Mouse (Mus musculus) CH12.LX (cell line): ENCODE data around the gene Tmcc1. TPM values are rescaled to one million over a fixed set of nuclear protein-coding genes. Genes with fewer than 3 reads are reported as not detected.
"Not testable (repeated sequence)": the region's sequence is repeated elsewhere in the genome, so short reads cannot be mapped to it uniquely, and the experiment has no call there.

Experiments used
- DNase-seq: peaks from one replicate; pipeline ENCODE4 v3.0.0-alpha.2; 2013; ENCODE audit errors: extremely low read depth
- H3K27ac ChIP-seq: 2 replicates; pipeline ENCODE4 v1.5.1; 2012; ENCODE audit warnings: low read depth, mild to moderate bottlenecking, control low read depth, moderate library complexity; ENCODE audit not compliant: insufficient read depth
- H3K27me3 ChIP-seq: replicated peaks from 2 replicates; pipeline ENCODE3; 2012; ENCODE audit warnings: inconsistent platforms
- H3K36me3 ChIP-seq, 2 experiments: replicated peaks in 1 of 2; 2 replicates each; pipeline versions ENCODE3 to v1.6.1; 2012; ENCODE audit warnings: inconsistent platforms in 1 of 2, low read length in 1 of 2, mild to moderate bottlenecking in 1 of 2, mixed read lengths in 1 of 2, moderate library complexity in 1 of 2; ENCODE audit not compliant: control insufficient read depth in 1 of 2, insufficient read depth in 1 of 2
- H3K4me1 ChIP-seq, 2 experiments: 2 replicates each; pipeline ENCODE4 v1.6.1; 2012; ENCODE audit warnings: inconsistent platforms in 1 of 2, moderate library complexity in 1 of 2; ENCODE audit not compliant: insufficient read depth in 2 of 2, control insufficient read depth in 1 of 2
- H3K4me2 ChIP-seq: 2 replicates; pipeline ENCODE4 v1.6.1; 2012; ENCODE audit warnings: low read depth, mild to moderate bottlenecking, control low read depth; ENCODE audit not compliant: poor library complexity, insufficient read depth, severe bottlenecking
- H3K4me3 ChIP-seq, 3 experiments: fragments of 150-350 bp in 1 of 3; sonication (generic) in 1 of 3; replicated peaks in 1 of 3; 2 replicates each; pipeline versions ENCODE3 to v1.5.1; 2011 to 2012; ENCODE audit warnings: low read depth in 2 of 3, low read length in 2 of 3, mild to moderate bottlenecking in 2 of 3, moderate library complexity in 2 of 3, control low read depth in 1 of 3, improper control_type of control experiment in 1 of 3, inconsistent platforms in 1 of 3, mixed read lengths in 1 of 3; ENCODE audit not compliant: poor library complexity in 1 of 3
- H3K79me2 ChIP-seq: replicated peaks from 2 replicates; pipeline ENCODE4 v1.6.1; 2012; ENCODE audit warnings: mild to moderate bottlenecking, moderate library complexity; ENCODE audit not compliant: control insufficient read depth, poor library complexity, insufficient read depth, severe bottlenecking; ENCODE audit errors: extremely low read depth
- H3K9ac ChIP-seq: 2 replicates; pipeline ENCODE4 v1.6.1; 2012; ENCODE audit warnings: low read depth, mild to moderate bottlenecking, control low read depth, moderate library complexity; ENCODE audit not compliant: insufficient read depth
- H3K9me3 ChIP-seq: replicated peaks from 2 replicates; pipeline ENCODE3; 2012; ENCODE audit warnings: low read length, inconsistent platforms, mixed read lengths
- CHD1 ChIP-seq: IDR thresholded peaks from 2 replicates; pipeline ENCODE4 v1.6.1; 2012; ENCODE audit warnings: low read depth, low read length, improper control_type of control experiment, inconsistent platforms
- CTCF ChIP-seq, 2 experiments: IDR thresholded peaks in 1 of 2; conservative IDR thresholded peaks in 1 of 2; 2 replicates each; pipeline ENCODE4 v1.5.1; 2011 to 2012; ENCODE audit warnings: low read depth in 2 of 2, low read length in 2 of 2, improper control_type of control experiment in 1 of 2, inconsistent platforms in 1 of 2, mild to moderate bottlenecking in 1 of 2, moderate library complexity in 1 of 2
- EP300 ChIP-seq: IDR thresholded peaks from 2 replicates; pipeline ENCODE4 v1.6.1; 2011; ENCODE audit warnings: low read length, improper control_type of control experiment
- ETS1 ChIP-seq: conservative IDR thresholded peaks from 2 replicates; pipeline ENCODE4 v1.6.1; 2012; ENCODE audit warnings: low read depth, mild to moderate bottlenecking, inconsistent platforms, low read length, improper control_type of control experiment, moderate library complexity
- GABPA ChIP-seq: IDR thresholded peaks from 2 replicates; pipeline ENCODE4 v1.6.1; 2012; ENCODE audit warnings: low read depth, low read length, improper control_type of control experiment, inconsistent platforms; ENCODE audit not compliant: insufficient replicate concordance
- JUND ChIP-seq: conservative IDR thresholded peaks from 2 replicates; pipeline ENCODE4 v1.6.1; 2011; ENCODE audit warnings: low read depth, low read length, improper control_type of control experiment
- MEF2A ChIP-seq: IDR thresholded peaks from 2 replicates; pipeline ENCODE4 v1.6.1; 2014; ENCODE audit warnings: low read depth, mild to moderate bottlenecking, inconsistent platforms, low read length, improper control_type of control experiment, borderline replicate concordance
- NRF1 ChIP-seq: IDR thresholded peaks from 2 replicates; pipeline ENCODE4 v1.6.1; 2014; ENCODE audit warnings: low read depth, mild to moderate bottlenecking, inconsistent platforms, low read length, improper control_type of control experiment, moderate library complexity
- PAX5 ChIP-seq: IDR thresholded peaks from 2 replicates; pipeline ENCODE4 v1.6.1; 2012; ENCODE audit warnings: low read length, inconsistent platforms, mixed read lengths
- POLR2A ChIP-seq: IDR thresholded peaks from 2 replicates; pipeline ENCODE4 v1.6.1; 2011; ENCODE audit warnings: low read depth, mild to moderate bottlenecking, improper control_type of control experiment, low read length
- RAD21 ChIP-seq: IDR thresholded peaks from 2 replicates; pipeline ENCODE4 v1.6.1; 2011; ENCODE audit warnings: low read depth, mild to moderate bottlenecking, low read length, improper control_type of control experiment, moderate library complexity
- TBP ChIP-seq: conservative IDR thresholded peaks from 2 replicates; pipeline ENCODE4 v1.6.1; 2011; ENCODE audit warnings: low read depth, low read length, improper control_type of control experiment
- UBTF ChIP-seq: IDR thresholded peaks from 2 replicates; pipeline ENCODE4 v1.6.1; 2012; ENCODE audit warnings: low read depth, mild to moderate bottlenecking, inconsistent platforms, low read length, improper control_type of control experiment, moderate library complexity
- USF1 ChIP-seq: IDR thresholded peaks from 2 replicates; pipeline ENCODE4 v1.6.1; 2014; ENCODE audit warnings: low read depth, mild to moderate bottlenecking, inconsistent platforms, low read length, improper control_type of control experiment
- USF2 ChIP-seq: conservative IDR thresholded peaks from 2 replicates; pipeline ENCODE4 v1.6.1; 2011; ENCODE audit warnings: low read depth, low read length, improper control_type of control experiment
- ZKSCAN1 ChIP-seq: IDR thresholded peaks from 2 replicates; pipeline ENCODE4 v1.6.1; 2012; ENCODE audit warnings: low read depth, inconsistent platforms, low read length, improper control_type of control experiment, borderline replicate concordance
- ZMIZ1 ChIP-seq: IDR thresholded peaks from 2 replicates; pipeline ENCODE4 v1.6.1; 2012; ENCODE audit warnings: low read depth, mild to moderate bottlenecking, inconsistent platforms, low read length, improper control_type of control experiment
- dilution Hi-C: fragments of 300-500 bp; cut with MboI; formaldehyde crosslinking; loops from 2 replicates; pipeline ENCODE4 v1.14.3; 2020; ENCODE audit warnings: low sequenced_read_pairs; ENCODE audit not compliant: extremely low pct_unique_long_range_greater_than_20kb, extremely low pct_ligation_motif_present
- in situ Hi-C: fragments of 300-500 bp; cut with MboI; formaldehyde crosslinking; loops from 3 replicates; pipeline ENCODE4 v1.14.3; 2019; ENCODE audit warnings: low sequenced_read_pairs, low pct_ligation_motif_present, low pct_unique_long_range_greater_than_20kb, mixed read lengths
- polyA plus RNA-seq: library from polyadenylated mRNA; unstranded; fragments of >175 nt; gene quantifications from 2 replicates; pipeline ENCODE4 v1.2.1, GENCODE M21; 2012; ENCODE audit warnings: low read depth; ENCODE audit not compliant: insufficient read length
- total RNA-seq, 2 experiments: library from RNA; depleted of rRNA; stranded (reverse); fragments of 300-350 nt in 1 of 2; fragments of >200 nt in 1 of 2; gene quantifications; 2 replicates each; pipeline ENCODE4 v1.2.3; 2012 to 2014

The Tmcc1 gene
- total and polyA plus RNA-seq, 3 experiments: 3.6 to 60.8 (median 3.7) TPM

DNA sequence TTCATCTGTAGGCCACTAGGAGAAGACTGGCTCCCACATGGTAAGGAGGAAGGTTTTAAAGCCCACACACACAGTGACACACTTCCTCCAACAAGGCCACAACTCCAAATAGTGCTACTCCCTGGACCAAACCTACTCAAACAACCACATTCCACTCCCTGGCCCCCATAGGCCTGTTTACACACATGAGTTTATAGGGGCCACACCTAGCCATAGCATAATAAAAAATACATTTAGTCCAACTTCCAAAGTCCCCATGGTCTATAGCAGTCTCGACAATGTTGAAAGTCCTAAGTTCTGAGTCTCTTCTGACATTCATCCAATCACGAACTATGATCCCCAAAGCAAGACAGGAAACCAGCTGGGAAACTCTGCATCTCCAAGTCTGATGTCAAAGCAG lies 14.9 kb downstream of the Tmcc1 start:
- Histone ChIP-seq H3K4me3 (no peak overlapping the region), H3K9me3 (no peaks in the 10 kb centered on the region), H3K36me3 (peaks cover 0 to 12% of the 10 kb centered on the region in 2 experiments), H3K27ac (no peak overlapping the region), H3K79me2 (no peaks in the 10 kb centered on the region), H3K4me1 (peaks cover 0 to 2% of the 10 kb centered on the region in 2 experiments; a peak in 1 of 4 replicates), H3K27me3 (no peaks in the 10 kb centered on the region), H3K9ac (no peak overlapping the region), H3K4me2 (no peak overlapping the region)
- dilution Hi-C loops (no loop called here), in situ Hi-C loops (no loop called here)
- TF ChIP-seq USF1 (no peak), ZKSCAN1 (no peak), CHD1 (no peak), JUND (no peak), ZMIZ1 (no peak), POLR2A (no peak), PAX5 (no peak), CTCF (conservative IDR thresholded peaks at IDR 0.05 in 1 of 2, IDR thresholded peaks at IDR 0.05 in 1 of 2; ENCODE audit: low read depth in 2 of 2, low read length in 2 of 2) (no peak), UBTF (no peak), MEF2A (no peak), EP300 (no peak), RAD21 (no peak), GABPA (no peak), USF2 (no peak), TBP (no peak), ETS1 (no peak), NRF1 (no peak)
- DNase-seq: no peak

- not testable (repeated sequence) for H3K4me2 ChIP-seq, H3K27me3 ChIP-seq
These were observed 19.7 kb downstream of the Tmcc1 start for GRCm38 (mm10) chr6:116173511-116174099.

More at GRCm38 (mm10) chr6:116173511-116174099, 19.7 kb downstream of the Tmcc1 start:
- H3K36me3 ChIP-seq, H3K79me2 ChIP-seq, H3K4me1 ChIP-seq, H3K9ac ChIP-seq, DNase-seq, H3K27ac ChIP-seq, H3K9me3 ChIP-seq, in situ Hi-C loops, dilution Hi-C loops, H3K4me3 ChIP-seq: not testable (repeated sequence)
